Mouse (Mus musculus): Measurements from ENCODE around the gene Tpgs1.

Tpgs1 gene

GRCm38 (mm10) chr10:79668771-79669575 is at the start of gene Tpgs1:
Gene Tpgs1 (plus strand): TSS chr10:79669369.
- peak; percentile 83 for DNase-seq (ENCODE audit: low read depth, low spot score)

- no peak for DNase-seq (ENCODE audit: low read depth, low spot score)
These were observed 45.2 kb upstream of the Tpgs1 start for GRCm38 (mm10) chr10:79623950-79624349.

GRCm38 (mm10) chr10:79625398-79625797 is 43.8 kb upstream of the Tpgs1 start:
- no peak for DNase-seq (ENCODE audit: low read depth, low spot score)

GRCm38 (mm10) chr10:79626156-79626555 is 43.0 kb upstream of the Tpgs1 start:
- DNase-seq (ENCODE audit: low read depth, low spot score) = no peak

GRCm38 (mm10) chr10:79628377-79628776 is 40.8 kb upstream of the Tpgs1 start:
- no peak for DNase-seq (ENCODE audit: low read depth, low spot score)

- DNase-seq (ENCODE audit: low read depth, low spot score) = no peak
These were observed 37.7 kb upstream of the Tpgs1 start for GRCm38 (mm10) chr10:79631432-79631831.

GRCm38 (mm10) chr10:79633006-79633777 is 36.0 kb upstream of the Tpgs1 start:
- DNase-seq (ENCODE audit: low read depth, low spot score) = no peak

- no peak for DNase-seq (ENCODE audit: low read depth, low spot score)
These were observed 32.9 kb upstream of the Tpgs1 start for GRCm38 (mm10) chr10:79636287-79636686.

GRCm38 (mm10) chr10:79637128-79638110 is 31.8 kb upstream of the Tpgs1 start, which contains the start of gene Shc2:
Gene Shc2 (minus strand): TSS chr10:79637918.
- no peak for DNase-seq (ENCODE audit: low read depth, low spot score)

- no peak for DNase-seq (ENCODE audit: low read depth, low spot score)
These were observed 30.5 kb upstream of the Tpgs1 start for GRCm38 (mm10) chr10:79638486-79639204.

GRCm38 (mm10) chr10:79645711-79646110 is 23.5 kb upstream of the Tpgs1 start, which contains the start of gene Odf3l2:
Gene Odf3l2 (minus strand): TSS chr10:79645738.
- no peak for DNase-seq (ENCODE audit: low read depth, low spot score)

GRCm38 (mm10) chr10:79649070-79649751 is 20.0 kb upstream of the Tpgs1 start:
- peak; percentile 34 for DNase-seq (ENCODE audit: low read depth, low spot score)

- DNase-seq (ENCODE audit: low read depth, low spot score) = no peak
These were observed 16.4 kb upstream of the Tpgs1 start for GRCm38 (mm10) chr10:79652789-79653188.

- DNase-seq (ENCODE audit: low read depth, low spot score) = no peak
These were observed 14.2 kb upstream of the Tpgs1 start for GRCm38 (mm10) chr10:79654946-79655395.

GRCm38 (mm10) chr10:79658829-79659228 is 10.3 kb upstream of the Tpgs1 start:
- DNase-seq (ENCODE audit: low read depth, low spot score) = no peak

GRCm38 (mm10) chr10:79660298-79660697 is 8.9 kb upstream of the Tpgs1 start:
- no peak for DNase-seq (ENCODE audit: low read depth, low spot score)

GRCm38 (mm10) chr10:79661861-79662260 is 7.3 kb upstream of the Tpgs1 start:
- no peak for DNase-seq (ENCODE audit: low read depth, low spot score)

- DNase-seq (ENCODE audit: low read depth, low spot score) = peak; percentile 50
These were observed 5.0 kb upstream of the Tpgs1 start, which contains the start of gene Madcam1 for GRCm38 (mm10) chr10:79664131-79664665. Gene Madcam1 (plus strand): TSS chr10:79664559.

GRCm38 (mm10) chr10:79665051-79665450 is 4.1 kb upstream of the Tpgs1 start:
- no peak for DNase-seq (ENCODE audit: low read depth, low spot score)

- DNase-seq (ENCODE audit: low read depth, low spot score) = no peak
These were observed 2.7 kb upstream of the Tpgs1 start for GRCm38 (mm10) chr10:79666493-79666892.
